Mouse (Mus musculus) cerebellum, adult 2 months (tissue): ENCODE measurements around the gene Ffar3.

Source experiments
- CTCF ChIP-seq: fragments of 200-500 bp; IDR thresholded peaks from 2 replicates; pipeline ENCODE4 v1.5.1; 2011; ENCODE audit warnings: low read depth, mild to moderate bottlenecking, control low read depth, low read length, moderate library complexity, borderline replicate concordance; ENCODE audit not compliant: insufficient read depth
- POLR2A ChIP-seq: fragments of 200-500 bp; IDR thresholded peaks from 2 replicates; pipeline ENCODE4 v1.6.1; 2011; ENCODE audit warnings: low read length, control low read depth, borderline replicate concordance; ENCODE audit not compliant: insufficient read depth

DNA sequence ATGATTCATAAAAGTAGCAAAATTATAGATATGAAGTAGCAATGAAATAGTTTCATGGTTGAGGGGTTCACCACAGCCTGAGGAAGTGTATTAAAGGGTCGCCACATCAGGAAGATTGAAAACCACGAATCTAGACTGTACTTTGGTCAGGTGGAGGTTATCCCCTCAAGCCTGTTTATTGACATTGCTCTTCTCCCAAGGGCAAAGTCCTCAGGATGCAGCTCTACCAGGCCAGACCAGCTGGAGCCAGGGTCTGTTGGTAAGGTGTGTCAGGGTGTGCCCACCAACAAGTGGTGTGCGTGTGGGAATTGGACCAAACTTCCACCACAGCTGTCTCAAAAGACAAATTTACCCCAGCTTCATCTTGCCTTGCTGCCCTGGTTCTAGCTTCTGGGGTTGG is 39.2 kb upstream of the Ffar3 start:
- TF ChIP-seq POLR2A (no peak), CTCF (no peak)
